Mouse (Mus musculus): Measurements from ENCODE around the gene Hsd17b2. TPM values are rescaled to one million over a fixed set of nuclear protein-coding genes. Genes with fewer than 3 reads are reported as not detected.
A peak's percentile ranks its signal among the peaks of the same experiment; 100 is the strongest.
"Not testable (repeated sequence)": the region's sequence is repeated elsewhere in the genome, so short reads cannot be mapped to it uniquely, and the experiment has no call there.

Hsd17b2 gene
- polyA plus RNA-seq, 2 experiments from 2014 or later = 0.81 TPM; not detected in 1

GRCm38 (mm10) chr8:117715896-117716295 is 14.2 kb downstream of the Hsd17b2 start:
- no peak for ATAC-seq

- ATAC-seq = no peak
Measured at GRCm38 (mm10) chr8:117718152-117718860, 16.6 kb downstream of the Hsd17b2 start.

- no peak for ATAC-seq
Measured at GRCm38 (mm10) chr8:117726467-117726866, 24.8 kb downstream of the Hsd17b2 start.

GRCm38 (mm10) chr8:117727561-117727960 is 25.9 kb downstream of the Hsd17b2 start:
- ATAC-seq = no peak

- no peak for ATAC-seq
Measured at GRCm38 (mm10) chr8:117728234-117728633, 26.5 kb downstream of the Hsd17b2 start.

- ATAC-seq = no peak
Measured at GRCm38 (mm10) chr8:117730980-117731379, 29.3 kb downstream of the Hsd17b2 start.

- no peak for ATAC-seq
Measured at GRCm38 (mm10) chr8:117736657-117737175, 35.0 kb downstream of the Hsd17b2 start.

- ATAC-seq = not testable (repeated sequence)
Measured at GRCm38 (mm10) chr8:117738206-117738605, 36.5 kb downstream of the Hsd17b2 start.

- no peak for ATAC-seq
Measured at GRCm38 (mm10) chr8:117740387-117740998, 38.8 kb downstream of the Hsd17b2 start.

- no peak for ATAC-seq
Measured at GRCm38 (mm10) chr8:117742431-117743012, 40.8 kb downstream of the Hsd17b2 start.

GRCm38 (mm10) chr8:117746651-117747050 is 44.9 kb downstream of the Hsd17b2 start:
- ATAC-seq = no peak

- no peak for ATAC-seq
Measured at GRCm38 (mm10) chr8:117747428-117747827, 45.7 kb downstream of the Hsd17b2 start.

GRCm38 (mm10) chr8:117747886-117748730 is 46.4 kb downstream of the Hsd17b2 start:
- no peak for ATAC-seq

GRCm38 (mm10) chr8:117749436-117749835 is 47.7 kb downstream of the Hsd17b2 start:
- no peak for ATAC-seq

- ATAC-seq = no peak
Measured at GRCm38 (mm10) chr8:117757900-117758299, 56.2 kb downstream of the Hsd17b2 start.

- no peak for ATAC-seq
Measured at GRCm38 (mm10) chr8:117762776-117763175, 61.1 kb downstream of the Hsd17b2 start.

- no peak for ATAC-seq
Measured at GRCm38 (mm10) chr8:117764625-117765024, 62.9 kb downstream of the Hsd17b2 start.

GRCm38 (mm10) chr8:117765947-117766346 is 64.2 kb downstream of the Hsd17b2 start:
- ATAC-seq = no peak

- ATAC-seq = no peak
Measured at GRCm38 (mm10) chr8:117768971-117769370, 67.3 kb downstream of the Hsd17b2 start.

GRCm38 (mm10) chr8:117771115-117771836 is 69.6 kb downstream of the Hsd17b2 start:
- ATAC-seq = no peak

- peak; percentile 37 for ATAC-seq
Measured at GRCm38 (mm10) chr8:117772126-117772525, 70.4 kb downstream of the Hsd17b2 start.

GRCm38 (mm10) chr8:117772597-117772996 is 70.9 kb downstream of the Hsd17b2 start:
- ATAC-seq = peak; percentile 81

Measured in CD4-positive, CD25-positive, alpha-beta regulatory T cell, adult 4 months (primary cell).